16 mouse cellular contexts compared by ENCODE assay signal in genomic region chr9:101410783-101411531, GRCm38 (mm10).
DNase-seq lines count a peak whose midpoint lies in the region; ATAC-seq and TF ChIP-seq lines count a peak whose summit lies in the region.
"Had no signal": no experiment of that assay in that cellular context is flagged by ENCODE, and none has a peak within 500 bp of the region (broad histone marks: within the 10 kb centered on the region; RNA-seq: fewer than 3 reads in every experiment).

No protein-coding gene starts in this region.

- no peak overlapping the region for H3K9ac ChIP-seq in midbrain, embryonic 11.5 days (ENCODE audit: low read length)
- H3K9ac ChIP-seq in forebrain, postnatal 0 days = no peak overlapping the region
- H3K9ac ChIP-seq in limb, embryonic 13.5 days = no peak overlapping the region
- H3K9ac ChIP-seq: embryonic facial prominence, embryonic 12.5 days; heart, embryonic 13.5 days; stomach, embryonic 15.5 days had no signal

- intact Hi-C loops in gastrocnemius, adult 2 months (cut with DNase I) = no loop called here

- 86% methylated on average over 21 of the region's 21 CpGs for WGBS in midbrain, embryonic 10.5 days
- 88% methylated on average over 21 of the region's 21 CpGs for WGBS in midbrain, embryonic 11.5 days
- 67% methylated on average over 21 of the region's 21 CpGs for WGBS in forebrain, postnatal 0 days
- 70% methylated on average over 21 of the region's 21 CpGs for WGBS in limb, embryonic 13.5 days

- TF ChIP-seq CTCF in forebrain, postnatal 0 days (IDR thresholded peaks at IDR 0.05; ENCODE audit: low read depth) = no peak
- no peak for TF ChIP-seq CTCF in gastrocnemius, adult 2 months (IDR thresholded peaks at IDR 0.05)

- H3K9me3 ChIP-seq in midbrain, embryonic 10.5 days (replicated peaks) = no peaks in the 10 kb centered on the region
- H3K9me3 ChIP-seq in midbrain, embryonic 11.5 days (ENCODE audit: control insufficient read depth, low read length) = no peaks in the 10 kb centered on the region
- H3K9me3 ChIP-seq in forebrain, postnatal 0 days (ENCODE audit: low read length) = no peaks in the 10 kb centered on the region
- H3K9me3 ChIP-seq in limb, embryonic 13.5 days = no peaks in the 10 kb centered on the region
- H3K9me3 ChIP-seq: embryonic facial prominence, embryonic 12.5 days; heart, embryonic 13.5 days; stomach, embryonic 15.5 days had no signal

- H3K27ac ChIP-seq in midbrain, embryonic 10.5 days (replicated peaks) = no peak overlapping the region
- no peak overlapping the region for H3K27ac ChIP-seq in midbrain, embryonic 11.5 days (ENCODE audit: low read depth, low read length)
- no peak overlapping the region; the same call in 1 of the 2 replicates for H3K27ac ChIP-seq in forebrain, postnatal 0 days (ENCODE audit: low read depth, low read length)
- no peak overlapping the region for H3K27ac ChIP-seq in limb, embryonic 13.5 days
- no peak overlapping the region for H3K27ac ChIP-seq in gastrocnemius, adult 2 months
- H3K27ac ChIP-seq: embryonic facial prominence, embryonic 12.5 days; heart, embryonic 13.5 days; stomach, embryonic 15.5 days had no signal

- no peak overlapping the region for H3K4me3 ChIP-seq in midbrain, embryonic 10.5 days
- no peak overlapping the region for H3K4me3 ChIP-seq in midbrain, embryonic 11.5 days (ENCODE audit: low read depth, low read length)
- no peak overlapping the region for H3K4me3 ChIP-seq in forebrain, postnatal 0 days (ENCODE audit: low read depth, low read length)
- H3K4me3 ChIP-seq in limb, embryonic 13.5 days = no peak overlapping the region
- H3K4me3 ChIP-seq in gastrocnemius, adult 2 months = no peak overlapping the region
- H3K4me3 ChIP-seq: embryonic facial prominence, embryonic 12.5 days; heart, embryonic 13.5 days; stomach, embryonic 15.5 days had no signal

- no peaks in the 10 kb centered on the region for H3K27me3 ChIP-seq in midbrain, embryonic 10.5 days (ENCODE audit: low read depth, poor library complexity, severe bottlenecking)
- no peaks in the 10 kb centered on the region for H3K27me3 ChIP-seq in midbrain, embryonic 11.5 days (ENCODE audit: control insufficient read depth, insufficient read depth, low read length)
- no peaks in the 10 kb centered on the region for H3K27me3 ChIP-seq in forebrain, postnatal 0 days (ENCODE audit: insufficient read depth, low read length)
- H3K27me3 ChIP-seq in limb, embryonic 13.5 days = peaks cover 7% of the 10 kb centered on the region; the same call in 1 of the 2 replicates
- H3K27me3 ChIP-seq: embryonic facial prominence, embryonic 12.5 days; heart, embryonic 13.5 days; stomach, embryonic 15.5 days had no signal

- H3K4me1 ChIP-seq in midbrain, embryonic 10.5 days = peaks cover 17% of the 10 kb centered on the region
- H3K4me1 ChIP-seq in midbrain, embryonic 11.5 days (ENCODE audit: control insufficient read depth, insufficient read depth, low read length) = peaks cover 5% of the 10 kb centered on the region
- peaks cover 13% of the 10 kb centered on the region for H3K4me1 ChIP-seq in forebrain, postnatal 0 days (ENCODE audit: insufficient read depth)
- peaks cover 9% of the 10 kb centered on the region; the same call in 1 of the 2 replicates for H3K4me1 ChIP-seq in limb, embryonic 13.5 days
- H3K4me1 ChIP-seq: heart, embryonic 13.5 days; stomach, embryonic 15.5 days had no signal

- no peaks in the 10 kb centered on the region for H3K36me3 ChIP-seq in midbrain, embryonic 10.5 days
- no peaks in the 10 kb centered on the region for H3K36me3 ChIP-seq in midbrain, embryonic 11.5 days (ENCODE audit: control insufficient read depth, insufficient read depth, low read length)
- no peaks in the 10 kb centered on the region for H3K36me3 ChIP-seq in forebrain, postnatal 0 days (ENCODE audit: insufficient read depth)
- no peaks in the 10 kb centered on the region for H3K36me3 ChIP-seq in limb, embryonic 13.5 days
- H3K36me3 ChIP-seq: embryonic facial prominence, embryonic 12.5 days; heart, embryonic 13.5 days; stomach, embryonic 15.5 days had no signal

- ATAC-seq in midbrain, embryonic 11.5 days (ENCODE audit: low FRiP score) = no peak
- peak; percentile 35; the same call in 1 of the 2 replicates for ATAC-seq in forebrain, postnatal 0 days
- ATAC-seq in limb, embryonic 13.5 days (ENCODE audit: low FRiP score, low read depth) = peak; percentile 5; the same call in 1 of the 2 replicates
- ATAC-seq in megakaryocyte-erythroid progenitor cell, adult 5-6 weeks (replicated peaks; ENCODE audit: low FRiP score, low TSS enrichment, poor library complexity, severe bottlenecking) = no peak
- ATAC-seq: activated CD4-positive, CD25-positive, alpha-beta regulatory T cell, adult 4 months had no signal

- peak; percentile 10 for DNase-seq in midbrain, embryonic 10.5 days (ENCODE audit: low spot score)
- DNase-seq in midbrain, embryonic 11.5 days (ENCODE audit: low spot score, missing footprints) = no peak
- no peak for DNase-seq in forebrain, postnatal 0 days
- no peak for DNase-seq in cerebellum, adult 8-10 months
- no peak for DNase-seq in gastrocnemius, adult 2 months
- DNase-seq: cerebellum, adult 2 months; gastrocnemius, postnatal 36 days; kidney, postnatal 25 days; lung, postnatal 4 days; thymus, postnatal 14 days had no signal

- no peak overlapping the region for H3K4me2 ChIP-seq in midbrain, embryonic 11.5 days
- no peak overlapping the region for H3K4me2 ChIP-seq in forebrain, postnatal 0 days (ENCODE audit: low read depth)
- H3K4me2 ChIP-seq in limb, embryonic 13.5 days (replicated peaks) = no peak overlapping the region
- H3K4me2 ChIP-seq: embryonic facial prominence, embryonic 12.5 days; heart, embryonic 13.5 days; stomach, embryonic 15.5 days had no signal

Comparison
In these comparisons a context has a peak if more than half of its experiments do, and no peak if none do; other contexts are left out.
1. ATAC-seq: peak in forebrain, postnatal 0 days (single experiment) and limb, embryonic 13.5 days (single experiment); none in midbrain, embryonic 11.5 days (single experiment) and megakaryocyte-erythroid progenitor cell, adult 5-6 weeks (single experiment).